Mouse (Mus musculus) liver, embryonic 14.5 days (tissue): ENCODE measurements at regions not wholly inside any gene's neighbourhood (a gene's known extent, or its start where the extent isn't known, plus 50 kb on each side); places are given as distances from the start of the nearest gene placed in this dataset.
"Not testable (repeated sequence)": the region's sequence is repeated elsewhere in the genome, so short reads cannot be mapped to it uniquely, and the experiment has no call there.

Experiments
- ATAC-seq: fragments of 200-750 bp; cut with Nextera tagmentation; 2 replicates; pipeline ENCODE4 v1.8.0; 2017; ENCODE audit warnings: moderate number of reproducible peaks, mild to moderate bottlenecking, moderate library complexity; ENCODE audit not compliant: insufficient read depth
- DNase-seq, 3 experiments: peaks; one replicate each; pipeline ENCODE4 v3.0.0-alpha.2; 2012 to 2013; ENCODE audit warnings: low read depth in 3 of 3, low spot score in 3 of 3
- H3K27ac ChIP-seq: fragments of 300-500 bp; sonication (generic); 2 replicates; pipeline ENCODE4 v1.5.1; 2014; ENCODE audit warnings: moderate library complexity, mild to moderate bottlenecking, control low read depth, inconsistent platforms
- H3K27me3 ChIP-seq: fragments of 300-500 bp; sonication (generic); 2 replicates; pipeline ENCODE4 v1.6.1; 2014; ENCODE audit warnings: mild to moderate bottlenecking, low read length, moderate library complexity; ENCODE audit not compliant: control insufficient read depth, insufficient read depth
- H3K36me3 ChIP-seq: fragments of 300-500 bp; sonication (generic); replicated peaks from 2 replicates; pipeline ENCODE4 v1.6.1; 2014; ENCODE audit warnings: low read depth; ENCODE audit not compliant: control insufficient read depth, insufficient read depth
- H3K4me1 ChIP-seq, 2 experiments: fragments of 200-500 bp in 1 of 2; fragments of 300-500 bp in 1 of 2; sonication (generic) in 1 of 2; replicated peaks; 2 replicates each; pipeline ENCODE4 v1.6.1; 2012 to 2014; ENCODE audit warnings: antibody characterized with exemption in 1 of 2, inconsistent platforms in 1 of 2, low read length in 1 of 2; ENCODE audit not compliant: control insufficient read depth in 2 of 2, insufficient read depth in 2 of 2
- H3K4me2 ChIP-seq: fragments of 300-500 bp; sonication (generic); 2 replicates; pipeline ENCODE4 v1.6.1; 2014; ENCODE audit warnings: low read depth, mild to moderate bottlenecking, control low read depth, moderate library complexity
- H3K4me3 ChIP-seq, 2 experiments: fragments of 200-500 bp in 1 of 2; fragments of 300-500 bp in 1 of 2; sonication (generic) in 1 of 2; 2 replicates each; pipeline ENCODE4 v1.5.1; 2012 to 2014; ENCODE audit warnings: low read depth in 2 of 2, low read length in 2 of 2, mild to moderate bottlenecking in 2 of 2, control low read depth in 1 of 2, inconsistent platforms in 1 of 2, moderate library complexity in 1 of 2; ENCODE audit not compliant: insufficient read depth in 1 of 2
- H3K9ac ChIP-seq: fragments of 300-500 bp; sonication (generic); replicated peaks from 2 replicates; pipeline ENCODE4 v1.6.1; 2014; ENCODE audit warnings: mild to moderate bottlenecking, control low read depth, moderate library complexity
- H3K9me3 ChIP-seq: fragments of 300-500 bp; sonication (generic); 2 replicates; pipeline ENCODE4 v1.6.1; 2016; ENCODE audit warnings: low read length, mixed read lengths; ENCODE audit not compliant: control insufficient read depth
- CTCF ChIP-seq: IDR thresholded peaks from 2 replicates; pipeline ENCODE4 v1.5.1; 2016; ENCODE audit warnings: antibody characterized with exemption, low read depth, control low read depth
- EP300 ChIP-seq: IDR thresholded peaks from 2 replicates; pipeline ENCODE4 v1.6.1; 2016; ENCODE audit warnings: antibody characterized with exemption, low read depth
- WGBS: fragments of 180-500 bp; shearing (Covaris S2); extraction: QIAGEN DNeasy Blood & Tissue Kit; methylation state at CpG from one replicate; pipeline ENCODE4 v1.1.7; 2014; ENCODE audit not compliant: insufficient replicate concordance; 5-methylcytosine and 5-hydroxymethylcytosine counted together

DNA sequence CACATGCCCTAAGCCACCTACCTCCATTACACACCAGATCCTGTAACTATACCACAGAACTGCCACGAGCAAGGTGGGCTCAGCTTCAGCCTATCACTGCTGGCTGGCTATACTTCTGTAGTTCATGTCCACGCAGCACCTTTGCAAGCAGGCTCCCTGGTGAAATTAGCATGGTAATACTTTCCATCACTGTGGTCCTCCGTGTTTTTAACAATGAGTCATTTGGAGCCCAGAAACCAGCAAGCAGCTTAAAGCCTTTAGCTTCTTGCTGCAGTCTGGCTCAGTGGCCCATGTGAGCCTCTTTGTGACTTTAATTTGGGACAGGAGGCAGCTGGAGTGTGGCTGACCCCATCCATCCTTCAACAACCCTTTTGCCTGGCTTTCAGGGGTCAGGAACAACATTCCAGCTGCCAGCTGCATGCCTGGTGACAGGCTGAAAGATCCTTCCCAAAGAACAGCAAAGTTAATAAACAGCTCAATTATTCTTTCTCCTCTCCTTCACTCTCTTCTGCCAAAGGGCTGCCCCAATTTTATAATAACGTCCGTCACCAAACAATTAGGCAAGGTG lies 122.1 kb upstream of the Intu start:
- 54% methylated on average over 5 of the region's 5 CpGs for WGBS
- no peak for TF ChIP-seq CTCF
- TF ChIP-seq EP300, result no peak
- Histone ChIP-seq H3K27ac (no peak overlapping the region), H3K4me2 (no peak overlapping the region), H3K9me3 (no peaks in the 10 kb centered on the region), H3K4me3 (no peak overlapping the region), H3K4me1 (no peaks in the 10 kb centered on the region; a peak in 1 of 4 replicates), H3K9ac (no peak overlapping the region), H3K27me3 (no peaks in the 10 kb centered on the region), H3K36me3 (no peaks in the 10 kb centered on the region)
- DNase-seq (no peak), ATAC-seq (no peak)

DNA sequence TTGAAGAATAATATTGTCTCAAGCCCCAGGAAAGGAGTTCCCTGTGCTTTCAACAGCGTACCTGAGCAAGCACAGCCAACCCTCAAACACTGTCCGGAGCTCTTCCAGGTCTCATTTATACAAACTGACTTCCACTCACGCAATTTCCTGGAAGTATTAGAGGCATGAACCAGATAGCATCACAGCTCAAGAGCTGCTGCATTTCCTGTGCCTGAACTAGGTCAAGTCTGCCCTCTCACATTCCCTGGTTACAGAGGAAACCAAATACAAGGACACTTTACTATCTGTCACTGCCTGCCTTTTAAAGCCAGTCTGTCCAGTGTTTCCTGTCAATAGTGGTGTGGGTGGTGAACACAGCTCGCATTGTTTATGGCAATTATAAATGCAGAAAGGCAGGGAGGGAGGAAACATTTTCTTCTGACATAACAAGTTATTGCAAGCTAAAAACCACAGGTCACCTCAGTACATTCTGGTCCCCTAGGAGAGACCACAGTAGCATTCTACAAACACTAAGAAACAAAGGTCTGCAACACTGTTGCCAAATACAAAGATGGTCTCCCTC lies 120.3 kb upstream of the Intu start:
- H3K27ac ChIP-seq, result no peak overlapping the region
- no peak overlapping the region for H3K4me2 ChIP-seq
- 21% methylated on average over 4 of the region's 4 CpGs for WGBS
- TF ChIP-seq EP300, result no peak
- no peak for TF ChIP-seq CTCF
- ATAC-seq (no peak), DNase-seq (no peak)
- H3K4me1 ChIP-seq, result no peaks in the 10 kb centered on the region; a peak in 1 of 4 replicates
- H3K27me3 ChIP-seq, result no peaks in the 10 kb centered on the region
- no peak overlapping the region for H3K4me3 ChIP-seq
- no peak overlapping the region for H3K9ac ChIP-seq
- no peaks in the 10 kb centered on the region for H3K9me3 ChIP-seq
- no peaks in the 10 kb centered on the region for H3K36me3 ChIP-seq

DNA sequence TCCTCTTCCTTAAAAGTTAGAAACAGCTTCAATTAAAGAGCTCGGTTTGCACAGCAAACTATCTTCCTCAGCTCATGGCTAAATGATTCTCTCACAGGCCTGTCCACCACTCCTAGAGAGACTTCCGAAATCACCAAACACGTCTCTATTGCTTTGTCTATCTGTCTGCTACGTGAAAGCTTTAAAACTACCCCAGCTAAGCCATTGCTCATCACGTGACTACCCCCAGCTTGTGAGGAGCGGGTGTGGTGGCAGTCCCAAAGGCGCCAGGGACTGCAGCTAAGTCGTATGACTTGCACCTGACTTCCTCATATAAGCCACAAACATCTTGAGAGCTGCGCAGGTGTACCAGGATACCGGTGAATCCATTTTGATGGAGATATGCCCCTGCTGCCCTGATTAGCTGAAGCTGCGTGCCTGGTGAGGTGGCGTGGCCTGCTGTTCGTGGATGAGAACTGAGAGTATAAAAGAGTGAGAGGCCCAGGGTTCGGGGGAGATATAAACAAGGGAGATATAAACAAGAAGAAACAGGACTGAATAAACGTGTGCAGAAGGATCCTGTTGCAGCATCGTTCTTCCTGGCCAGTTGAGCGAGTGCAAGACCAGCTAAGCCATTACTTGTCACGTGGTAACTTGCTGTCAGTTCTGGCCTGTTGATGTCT lies 105.8 kb upstream of the Intu start:
- not testable (repeated sequence) for ATAC-seq, DNase-seq

DNA sequence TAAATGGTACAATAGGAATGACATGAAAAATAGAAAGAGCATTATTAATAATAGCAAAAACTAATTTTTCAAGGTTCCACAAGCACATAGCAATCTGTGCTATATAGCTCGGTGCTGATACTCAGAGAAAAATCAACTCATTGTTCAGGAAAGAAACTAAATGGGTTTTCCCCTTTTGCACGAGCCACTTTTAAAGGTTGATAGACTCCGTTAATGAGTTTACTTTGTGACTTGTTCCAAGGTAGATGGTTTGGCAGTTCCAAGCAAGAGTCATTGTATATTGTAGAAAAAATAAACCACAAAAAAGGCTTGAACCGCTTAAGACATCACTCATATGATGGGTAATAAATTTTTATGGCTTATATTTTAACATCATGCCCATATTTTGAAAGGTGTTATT lies 105.0 kb upstream of the Intu start:
- H3K27ac ChIP-seq, result no peak overlapping the region
- no peaks in the 10 kb centered on the region for H3K4me1 ChIP-seq
- no peak overlapping the region for H3K4me2 ChIP-seq
- no peaks in the 10 kb centered on the region for H3K36me3 ChIP-seq
- DNase-seq (no peak), ATAC-seq (no peak)
- H3K9ac ChIP-seq, result no peak overlapping the region
- H3K4me3 ChIP-seq, result no peak overlapping the region
- H3K27me3 ChIP-seq, result no peaks in the 10 kb centered on the region
- no peaks in the 10 kb centered on the region for H3K9me3 ChIP-seq
- 66% methylated on average over 4 of the region's 4 CpGs for WGBS
- no peak for TF ChIP-seq EP300
- TF ChIP-seq CTCF, result no peak

More for the DNA sequence above, 105.8 kb upstream of the Intu start:
- not testable (repeated sequence) for H3K4me1 ChIP-seq, H3K36me3 ChIP-seq, H3K9ac ChIP-seq, H3K4me3 ChIP-seq, H3K4me2 ChIP-seq, H3K27me3 ChIP-seq, H3K9me3 ChIP-seq, H3K27ac ChIP-seq
- WGBS, result 43% methylated on average over 16 of the region's 18 CpGs

DNA sequence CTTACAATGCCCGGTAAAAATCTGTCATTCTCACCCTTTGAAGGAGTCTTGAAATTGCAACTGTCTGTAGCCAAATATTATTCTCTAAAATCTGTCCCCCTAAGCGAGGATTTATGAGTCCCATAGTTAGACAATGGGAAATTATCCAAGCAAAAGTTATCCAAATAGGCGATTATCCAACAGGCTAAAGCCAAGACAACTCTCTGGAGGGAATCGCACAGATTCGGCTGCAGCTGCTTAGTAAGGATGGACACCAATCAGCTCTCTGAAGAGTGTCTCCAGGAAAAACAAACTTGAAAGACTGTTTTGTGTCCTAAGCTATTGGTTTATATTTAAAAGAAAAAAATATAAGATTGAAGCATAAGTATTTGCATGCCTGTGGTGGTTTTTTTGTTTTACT lies 103.1 kb upstream of the Intu start:
- 58% methylated on average over 5 of the region's 5 CpGs for WGBS
- DNase-seq, result no peak
- no peaks in the 10 kb centered on the region for H3K36me3 ChIP-seq

More for the DNA sequence above, 103.1 kb upstream of the Intu start:
- Histone ChIP-seq H3K27ac (no peak overlapping the region), H3K4me3 (no peak overlapping the region), H3K27me3 (no peaks in the 10 kb centered on the region), H3K9ac (no peak overlapping the region), H3K9me3 (no peaks in the 10 kb centered on the region), H3K4me2 (no peak overlapping the region), H3K4me1 (no peaks in the 10 kb centered on the region)
- TF ChIP-seq CTCF (no peak), EP300 (no peak)
- no peak for ATAC-seq
